Mouse (Mus musculus) adrenal gland, postnatal 36 days (tissue): ENCODE data around the gene Oosp3. TPM values are rescaled to one million over a fixed set of nuclear protein-coding genes. Genes with fewer than 3 reads are reported as not detected.
A peak's percentile ranks its signal among the peaks of the same experiment; 100 is the strongest.

Experiments
- DNase-seq, 2 experiments: peaks; one replicate each; pipeline ENCODE4 v3.0.0; 2021; ENCODE audit warnings: mixed read lengths in 1 of 2
- long read RNA-seq, 2 experiments: library from polyadenylated mRNA; stranded (forward); transcript quantifications; one replicate each; pipeline ENCODE4 v2.0.0; 2021; ENCODE audit warnings: borderline sequencing depth in 2 of 2
- total RNA-seq, 2 experiments: library from RNA; stranded (reverse); gene quantifications; 2 replicates each; pipeline ENCODE4 v1.2.3; 2021

Oosp3 gene
- total RNA-seq, result not detected
- long read RNA-seq, experiment 1, result 0 reads
- long read RNA-seq, experiment 2, result 0 reads

DNA sequence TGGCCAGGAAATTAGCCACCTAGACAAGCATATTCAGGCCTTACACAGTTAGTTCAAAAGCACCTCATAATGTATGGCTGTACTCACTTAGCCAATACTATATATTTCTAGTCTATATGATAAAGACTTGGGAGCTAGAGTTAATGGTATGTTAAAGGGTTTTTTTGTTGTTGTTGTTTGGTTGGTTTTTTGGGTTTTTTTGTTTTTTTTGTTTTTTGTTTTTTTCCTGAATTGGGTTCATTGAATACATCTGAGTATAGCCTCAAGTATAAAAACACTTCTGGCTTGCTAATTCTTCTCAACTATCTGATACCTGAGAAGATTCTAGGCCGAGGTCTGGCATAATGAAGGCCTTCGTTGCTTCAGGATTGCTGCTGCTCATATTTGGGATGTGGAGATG is at the start of gene Oosp3:
TSS of gene Oosp3 (plus strand) at position 301 of the 400 bp plus-strand sequence.
- no peak for DNase-seq

DNA sequence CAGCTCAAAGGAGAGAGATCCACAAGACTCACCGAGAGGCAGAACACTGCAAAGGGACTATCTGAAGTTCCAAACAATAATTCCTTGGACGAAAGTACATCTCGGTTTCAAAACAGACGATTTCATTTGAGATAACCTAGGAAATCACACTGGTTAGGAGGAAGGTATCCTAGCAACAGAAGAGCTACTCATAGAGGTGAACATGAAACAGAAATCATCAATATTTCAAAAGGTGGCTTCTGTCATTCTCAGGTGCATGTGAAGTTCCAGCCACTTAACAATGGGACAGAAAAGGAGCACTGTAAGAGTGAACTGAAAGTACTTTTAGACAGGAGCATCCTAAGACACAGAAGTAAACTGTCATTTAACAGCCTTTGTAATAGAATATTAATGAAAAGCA is 47.3 kb upstream of the Oosp3 start:
- no peak for DNase-seq

DNA sequence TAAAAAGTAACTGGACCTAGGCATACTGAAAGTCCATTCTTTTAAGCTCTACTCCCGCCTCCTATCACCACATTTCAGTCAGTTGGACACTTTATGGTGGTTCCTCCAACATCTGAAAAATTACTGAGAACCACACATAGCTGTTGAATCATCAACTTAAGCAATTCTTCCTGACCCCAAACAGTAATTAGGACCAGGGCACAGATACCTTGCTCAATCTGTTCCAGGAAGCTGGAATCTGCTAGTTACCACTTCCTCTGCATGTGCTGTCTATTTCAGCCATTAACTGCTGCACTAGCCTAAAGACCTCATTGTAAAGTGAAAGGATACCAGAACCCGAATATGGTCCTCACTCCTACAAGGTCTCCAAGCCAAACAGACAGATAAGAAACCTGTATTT is 37.7 kb upstream of the Oosp3 start:
- DNase-seq, result no peak

DNA sequence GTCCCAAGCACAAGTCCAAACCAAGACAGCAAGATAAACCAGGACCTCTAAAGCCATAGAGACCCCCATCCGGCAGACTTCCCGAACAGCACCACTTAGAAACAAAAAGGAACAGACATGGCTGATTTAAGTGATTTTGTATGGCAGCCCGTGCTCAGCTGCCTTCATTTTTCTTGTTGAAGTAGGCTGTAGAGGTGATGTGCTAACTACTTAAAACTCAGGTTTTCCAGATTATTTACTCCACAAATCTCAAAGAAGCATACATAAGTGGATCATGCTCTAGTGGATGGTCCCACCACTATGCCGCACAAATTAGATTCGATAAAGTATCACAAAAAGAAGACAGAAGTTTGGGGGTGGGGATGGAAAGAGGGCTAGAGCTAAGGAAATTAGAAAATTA is 36.4 kb upstream of the Oosp3 start, which contains the start of gene Oosp2:
TSS of gene Oosp2 (minus strand) at position 101 of the 400 bp plus-strand sequence.
- DNase-seq, result no peak

DNA sequence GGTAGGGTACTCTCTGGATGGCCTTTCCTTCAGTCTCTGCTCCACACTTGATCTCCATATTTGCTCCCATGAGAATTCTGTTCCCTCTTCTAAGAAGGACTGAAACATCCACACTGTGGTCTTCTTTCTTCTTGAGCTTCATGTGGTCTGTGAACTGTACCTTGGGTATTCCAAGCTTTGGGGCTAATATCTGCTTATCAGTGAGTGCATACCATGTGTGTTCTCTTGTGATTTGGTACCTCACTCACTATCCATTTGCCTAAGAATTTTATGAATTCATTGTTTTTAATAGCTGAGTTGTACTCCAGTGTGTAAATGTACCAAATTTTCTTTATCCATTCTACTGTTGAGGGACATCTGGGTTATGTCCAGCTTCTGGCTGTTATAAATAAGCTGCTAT is 35.3 kb upstream of the Oosp3 start:
- DNase-seq, result no peak

DNA sequence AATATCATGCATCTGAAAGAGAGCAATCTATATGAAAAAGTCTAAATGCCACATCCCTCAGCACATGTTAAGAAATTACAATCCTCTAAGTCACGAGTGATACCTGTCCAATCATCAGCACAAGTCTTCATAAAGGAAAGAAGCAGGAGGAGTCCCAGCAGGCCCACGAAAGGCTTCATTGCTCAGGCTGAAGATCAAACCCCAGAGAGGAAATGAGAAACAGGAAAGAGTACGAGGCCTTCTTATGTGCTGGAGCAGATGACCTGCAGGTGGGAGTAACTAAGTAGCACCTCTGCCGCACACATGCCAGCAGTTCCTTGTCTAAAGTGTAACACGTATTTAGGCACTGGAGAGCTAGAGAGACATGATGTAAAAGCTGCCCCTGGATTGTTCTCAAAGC is 6.0 kb upstream of the Oosp3 start, which contains the start of gene Oosp1:
TSS of gene Oosp1 (minus strand) at position 312 of the 400 bp plus-strand sequence.
- DNase-seq, result no peak

DNA sequence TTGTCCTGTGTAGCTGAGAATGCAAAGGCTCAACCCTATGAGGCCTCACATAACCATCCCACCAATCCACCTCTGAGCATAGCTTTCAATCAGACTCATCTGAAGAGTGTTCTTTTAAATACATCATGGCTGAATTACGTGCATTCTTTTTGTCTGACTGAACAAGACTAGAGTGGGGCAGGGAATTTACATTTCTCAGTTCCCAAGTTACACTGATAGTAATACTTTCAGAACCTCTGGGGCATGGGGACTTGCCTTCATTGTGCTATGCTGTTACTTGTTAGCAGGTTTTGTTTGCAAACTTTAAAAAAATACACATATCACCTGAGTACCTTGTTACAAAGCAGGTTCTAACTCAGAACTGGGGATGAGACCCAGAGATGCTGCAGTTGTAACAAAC is 5.4 kb upstream of the Oosp3 start:
- DNase-seq, result no peak

DNA sequence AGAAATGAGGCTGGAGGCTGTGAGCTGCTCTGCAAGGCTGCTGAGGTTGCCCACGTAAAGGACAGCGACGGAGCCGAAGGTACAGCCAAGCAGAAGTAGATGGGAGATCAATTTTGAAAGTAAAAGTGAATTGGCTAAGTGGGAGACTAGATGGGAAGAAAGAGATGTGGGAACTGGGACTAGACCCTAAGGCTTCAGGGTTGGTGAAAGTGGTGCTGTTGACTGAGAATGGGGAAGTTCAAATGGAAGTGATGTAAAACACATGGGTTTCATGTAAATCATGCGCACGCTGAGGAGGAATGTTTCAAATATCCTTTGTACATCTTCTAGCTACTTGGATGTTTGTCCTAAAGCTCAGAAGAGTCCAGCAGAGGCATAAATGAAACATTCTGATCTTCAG is 1.5 kb downstream of the Oosp3 start:
- no peak for DNase-seq

DNA sequence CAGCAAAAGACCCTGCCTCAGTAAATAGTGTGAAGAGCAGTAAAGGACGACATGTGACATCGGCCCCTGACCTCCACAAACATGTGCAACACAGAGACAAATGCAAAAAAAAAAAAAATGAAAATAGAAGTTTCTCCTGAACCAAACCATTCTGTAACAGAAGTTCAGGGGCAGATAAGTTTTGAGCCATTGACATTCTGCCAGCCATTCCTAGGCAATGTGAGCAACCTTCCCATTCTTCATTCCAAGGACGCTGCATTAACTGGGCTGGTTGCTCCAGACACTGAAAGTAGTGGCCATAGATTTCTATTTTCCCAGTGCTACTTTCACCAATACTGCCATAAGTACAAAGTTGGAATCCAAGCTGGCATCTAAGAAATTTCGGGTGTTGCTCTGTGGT is 15.6 kb downstream of the Oosp3 start:
- peak; percentile 47 to 53 for DNase-seq

DNA sequence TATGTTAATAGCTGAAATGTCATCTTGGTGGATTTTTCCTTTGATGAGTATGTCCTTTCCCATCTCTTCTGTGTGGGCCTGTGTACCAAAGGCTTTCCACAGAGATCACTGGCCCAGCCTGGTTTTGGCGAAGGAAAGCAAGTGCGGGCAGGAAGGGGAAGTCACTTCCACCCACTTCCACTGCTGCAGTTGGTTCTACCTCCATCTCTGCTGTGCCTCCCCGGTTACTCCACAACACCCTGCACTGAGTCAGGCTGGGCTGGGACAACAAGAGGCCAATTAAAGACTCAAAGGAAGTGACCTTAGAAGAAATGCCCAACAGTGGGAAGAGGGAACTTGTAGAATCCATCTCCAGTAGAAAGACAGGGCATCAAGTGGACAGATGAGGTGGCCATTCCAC is 23.2 kb downstream of the Oosp3 start:
- no peak for DNase-seq

DNA sequence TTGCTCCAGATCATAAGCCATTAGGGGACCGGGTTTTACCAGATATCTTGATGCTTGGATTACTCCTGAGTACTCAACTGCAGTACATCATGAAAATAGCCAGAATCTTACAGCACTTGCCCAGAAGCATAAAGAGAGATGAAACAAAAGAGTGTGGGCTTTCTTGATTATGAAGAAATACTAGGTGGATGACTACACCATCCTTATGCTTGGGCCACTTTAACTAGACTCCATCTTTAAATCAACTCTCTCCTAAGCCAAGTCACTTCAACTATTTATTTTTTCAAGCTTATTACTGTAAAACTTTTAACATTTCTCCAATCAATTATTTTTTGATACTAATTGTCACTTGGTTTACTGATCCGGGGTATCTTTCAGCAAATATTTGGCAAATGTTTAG is 27.0 kb downstream of the Oosp3 start:
- no peak for DNase-seq

DNA sequence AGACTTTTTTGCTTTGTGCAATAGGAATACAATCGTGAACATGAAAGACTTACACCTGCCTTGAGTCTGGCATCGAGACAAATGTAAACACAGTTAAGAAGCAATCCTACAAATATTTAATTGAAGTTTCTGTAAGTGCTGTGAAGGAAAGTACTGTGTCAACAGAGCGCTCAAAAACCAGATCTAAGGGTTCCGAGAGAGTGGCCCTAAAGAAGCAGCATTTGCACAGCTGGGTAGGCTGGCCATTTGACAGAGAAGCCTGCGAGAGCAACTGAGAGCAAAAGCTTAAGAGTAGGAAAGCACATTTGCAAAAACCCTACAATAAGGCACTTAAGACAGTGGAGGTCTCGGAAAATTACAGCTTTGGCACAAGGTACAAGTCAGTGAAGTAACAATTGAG is 27.4 kb downstream of the Oosp3 start:
- no peak for DNase-seq

DNA sequence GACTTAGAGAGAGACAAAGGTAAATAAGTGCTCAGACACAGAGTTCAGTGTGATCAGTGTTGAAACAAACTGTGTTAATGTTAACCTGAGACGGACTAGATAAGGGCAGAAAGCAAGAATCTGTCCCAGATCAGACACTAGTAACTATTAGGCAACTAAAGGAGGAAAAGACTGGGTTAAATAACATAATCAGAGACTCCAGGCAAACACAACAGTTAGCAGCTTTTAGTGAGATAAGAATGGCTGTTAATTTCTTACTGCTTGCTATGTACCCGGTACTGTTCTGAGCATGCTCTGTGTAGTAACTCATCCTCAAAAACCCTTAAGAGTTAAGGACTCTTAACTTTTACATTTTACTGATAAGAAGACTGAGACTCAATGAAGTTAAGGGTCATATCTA is 29.1 kb downstream of the Oosp3 start:
- DNase-seq, result no peak

DNA sequence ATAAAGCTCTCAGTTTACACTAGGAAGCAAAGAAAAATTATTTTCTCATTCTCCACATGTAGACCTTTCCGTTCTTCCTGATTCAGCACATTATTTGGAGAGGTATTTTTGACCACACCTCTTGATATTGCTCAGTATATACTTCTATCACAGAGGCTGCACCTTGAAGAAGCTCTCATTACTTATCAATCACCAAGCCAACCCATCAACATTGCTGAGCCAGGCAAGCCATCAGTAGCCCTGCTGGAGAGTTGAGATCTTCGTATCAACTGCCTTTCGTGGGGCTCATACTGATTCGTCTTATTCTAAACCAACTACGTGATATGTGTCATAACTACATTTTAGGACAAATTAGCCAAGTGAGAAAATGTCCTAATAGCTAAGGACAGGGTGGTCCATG is 30.4 kb downstream of the Oosp3 start:
- no peak for DNase-seq

DNA sequence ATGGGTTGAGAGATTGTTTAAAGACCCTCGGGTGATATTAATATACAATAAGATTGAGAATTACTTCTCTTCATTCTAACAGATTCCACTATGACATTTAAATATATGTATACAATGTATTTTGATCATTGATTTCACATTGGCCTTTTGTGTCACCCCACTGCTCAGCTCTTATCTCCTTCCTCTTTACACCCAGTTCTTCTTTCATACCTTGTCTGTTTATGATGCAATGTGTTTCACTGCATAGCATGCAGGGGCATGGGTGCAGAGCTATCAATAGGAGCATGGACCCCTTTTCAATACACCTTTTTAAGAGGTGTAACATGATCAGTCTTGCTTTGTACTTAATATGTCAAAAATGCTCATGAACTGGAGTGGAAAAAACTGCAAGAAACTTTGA is 33.4 kb downstream of the Oosp3 start:
- DNase-seq, result no peak

DNA sequence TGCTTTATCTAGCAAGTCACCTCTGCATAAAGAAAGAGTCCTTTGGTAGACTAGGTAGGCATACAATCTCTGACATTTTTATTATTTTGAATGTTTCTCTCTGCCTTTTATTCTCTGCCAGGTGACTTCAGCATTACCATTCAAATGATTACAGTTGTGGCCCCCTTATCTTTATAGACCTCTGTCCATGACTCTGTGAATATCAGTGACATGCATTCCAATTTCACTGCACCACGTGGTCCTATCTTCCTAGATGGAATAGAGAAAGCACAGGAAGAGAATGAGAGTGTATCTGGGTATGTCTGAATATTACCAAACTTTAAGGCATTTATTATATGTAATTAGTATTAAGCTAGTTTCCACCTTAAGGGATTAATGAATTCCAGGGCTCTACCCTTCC is 39.6 kb downstream of the Oosp3 start:
- no peak for DNase-seq

DNA sequence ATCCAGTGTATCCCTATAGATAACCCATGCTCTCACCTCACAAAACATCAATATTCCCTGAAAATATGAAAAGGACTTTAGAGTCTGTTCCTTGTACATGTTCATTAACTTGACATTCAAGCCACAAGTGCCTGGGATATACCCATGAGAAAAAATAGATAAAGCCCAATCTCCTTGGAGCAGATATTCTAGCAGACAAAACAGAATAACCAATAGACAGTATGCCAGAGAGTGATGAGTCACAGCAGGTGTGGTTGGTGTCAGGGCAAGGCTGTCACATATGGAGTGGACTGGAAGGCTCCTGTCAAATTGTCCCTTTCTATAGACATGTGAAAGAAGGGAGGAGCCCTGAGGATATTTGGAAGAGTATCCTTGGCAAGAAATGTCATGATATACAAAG is 48.8 kb downstream of the Oosp3 start:
- DNase-seq, result no peak

DNA sequence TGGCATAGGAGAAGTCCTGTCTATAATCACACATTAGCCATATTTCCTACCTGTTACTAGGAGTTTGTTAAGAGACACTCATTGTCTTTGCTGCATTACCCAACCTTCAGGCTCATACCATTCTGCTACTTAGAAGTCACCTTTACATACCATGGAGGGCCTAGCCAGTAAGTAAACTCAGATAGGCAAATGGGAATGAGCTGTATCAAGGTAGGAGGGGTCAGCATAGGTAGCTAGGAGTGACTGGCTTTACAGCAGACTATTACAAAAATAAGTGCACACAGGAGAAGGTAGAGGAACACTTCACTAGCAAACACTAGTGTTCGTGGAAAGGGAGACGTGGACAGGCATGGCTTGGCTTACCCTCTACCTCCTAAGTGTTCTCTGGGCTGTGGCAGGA is 50.4 kb downstream of the Oosp3 start, which contains the start of gene Gif:
TSS of gene Gif (plus strand) at position 257 of the 400 bp plus-strand sequence.
- DNase-seq, result no peak

Other genes with a start within 250 kb of the Oosp3 start
- gene Ms4a6c, start 227.7 kb upstream of the Oosp3 start, total RNA-seq, result 10 to 100 TPM in 1 of 2 experiments, 1 to 10 TPM in 1; 9.0 to 12.9 TPM
- gene Gm8369, start 211.1 kb upstream of the Oosp3 start, total RNA-seq, result under 1 TPM in 1 of 2 experiments, not detected in 1; 0.36 TPM
- 10 to 100 TPM in 1 of 2 experiments, 1 to 10 TPM in 1; 6.5 to 10.9 TPM for gene Ms4a6b, start 180.5 kb upstream of the Oosp3 start, total RNA-seq
- 1 to 10 TPM; 2.3 to 3.4 TPM for gene Ms4a4d, start 160.3 kb upstream of the Oosp3 start, total RNA-seq
- 1 to 10 TPM; 3.2 to 5.8 TPM for gene Ms4a6d, start 92.2 kb upstream of the Oosp3 start, total RNA-seq
- not detected for gene Ms4a2, start 73.3 kb upstream of the Oosp3 start, total RNA-seq
- gene Ms4a3, start 56.2 kb upstream of the Oosp3 start, total RNA-seq, result not detected
- under 1 TPM in 1 of 2 experiments, not detected in 1; 0.92 TPM for gene Oosp2, start 36.5 kb upstream of the Oosp3 start, total RNA-seq
- gene Oosp1, start 5.9 kb upstream of the Oosp3 start, total RNA-seq, result 1 to 10 TPM in 1 of 2 experiments, not detected in 1; 4.7 TPM
- gene Gif, start 50.5 kb downstream of the Oosp3 start, total RNA-seq, result not detected
- 10 to 100 TPM; 63.8 to 67.8 TPM for gene Mrpl16, start 73.3 kb downstream of the Oosp3 start, total RNA-seq
- 1 to 10 TPM; 8.4 to 9.2 TPM for gene Stx3, start 122.3 kb downstream of the Oosp3 start, total RNA-seq
- not detected for gene Olfr1417, start 142.2 kb downstream of the Oosp3 start, total RNA-seq
- not detected for gene Olfr1418, start 164.0 kb downstream of the Oosp3 start, total RNA-seq
- gene Olfr1419, start 178.1 kb downstream of the Oosp3 start, total RNA-seq, result not detected
- gene Olfr1420, start 189.5 kb downstream of the Oosp3 start, total RNA-seq, result not detected
- gene Patl1, start 215.3 kb downstream of the Oosp3 start, total RNA-seq, result 10 to 100 TPM; 25.0 to 28.2 TPM